Mouse (Mus musculus) c-Kit-positive CD71-positive TER-119-positive erythroid progenitor cells, embryonic 14.5 days (primary cell): ENCODE measurements around the gene Plpp2.

Experiments used
- DNase-seq: peaks from one replicate; pipeline ENCODE4 v3.0.0-alpha.2; 2013; ENCODE audit warnings: low spot score

Gene Plpp2

GRCm38 (mm10) chr10:79528081-79528480 lies 5.5 kb downstream of the Plpp2 start:
- no peak for DNase-seq

GRCm38 (mm10) chr10:79527453-79527845 lies 6.1 kb downstream of the Plpp2 start:
- DNase-seq, result no peak

GRCm38 (mm10) chr10:79526661-79527452 lies 6.7 kb downstream of the Plpp2 start:
- DNase-seq, result no peak

- DNase-seq, result no peak
Observed at GRCm38 (mm10) chr10:79525456-79526325, 7.9 kb downstream of the Plpp2 start.

GRCm38 (mm10) chr10:79524433-79524832 lies 9.2 kb downstream of the Plpp2 start:
- DNase-seq, result no peak

- no peak for DNase-seq
Observed at GRCm38 (mm10) chr10:79506709-79507108, 26.9 kb downstream of the Plpp2 start.

- no peak for DNase-seq
Observed at GRCm38 (mm10) chr10:79502830-79503644, 30.6 kb downstream of the Plpp2 start.

GRCm38 (mm10) chr10:79496701-79497288 lies 36.8 kb downstream of the Plpp2 start:
- DNase-seq, result no peak

- DNase-seq, result no peak
Observed at GRCm38 (mm10) chr10:79495886-79496285, 37.7 kb downstream of the Plpp2 start.
